ENCODE assay signal across 9 mouse cellular contexts in genomic region chr8:87662307-87662771, GRCm38 (mm10).
DNase-seq lines count a peak whose midpoint lies in the region; ATAC-seq and TF ChIP-seq lines count a peak whose summit lies in the region.
"Had no signal": no experiment of that assay in that cellular context is flagged by ENCODE, and none has a peak within 500 bp of the region (broad histone marks: within the 10 kb centered on the region; RNA-seq: fewer than 3 reads in every experiment).

No protein-coding gene starts in this region.

- no peak for DNase-seq in kidney, postnatal 0 days (ENCODE audit: low spot score)
- DNase-seq in kidney, adult 18-20 months: no peak
- peak; percentile 57 to 59 for DNase-seq in cerebellum, postnatal 25 days
- DNase-seq in heart, postnatal 10 days: peak; percentile 29 to 37
- DNase-seq in frontal cortex, adult 2 months (ENCODE audit: extremely low spot score in 1 of 2, low spot score in 1 of 2): no peak
- DNase-seq in layer of hippocampus, adult 18-20 months (ENCODE audit: low spot score in 2 of 2): no peak
- no peak for DNase-seq in left cerebral cortex, postnatal 36 days (ENCODE audit: low spot score in 2 of 2)

- peak overlapping the region; percentile 58 for H3K4me2 ChIP-seq in kidney, postnatal 0 days (ENCODE audit: low read length)
- peak overlapping the region; percentile 58 for H3K4me2 ChIP-seq in midbrain, embryonic 12.5 days (replicated peaks)

- H3K27me3 ChIP-seq in kidney, postnatal 0 days (ENCODE audit: insufficient read depth, low read length): peaks cover 8% of the 10 kb centered on the region; the same call in 1 of the 2 replicates
- peaks cover 34% of the 10 kb centered on the region for H3K27me3 ChIP-seq in midbrain, embryonic 12.5 days

- TF ChIP-seq CTCF in kidney, postnatal 0 days (IDR thresholded peaks at IDR 0.05; ENCODE audit: low read depth): no peak

- H3K9ac ChIP-seq in kidney, postnatal 0 days (ENCODE audit: low read depth, low read length): no peak overlapping the region
- H3K9ac ChIP-seq in midbrain, embryonic 12.5 days (replicated peaks): peak overlapping the region; percentile 51

- no peaks in the 10 kb centered on the region for H3K36me3 ChIP-seq in kidney, postnatal 0 days (ENCODE audit: insufficient read depth, low read length)
- H3K36me3 ChIP-seq in midbrain, embryonic 12.5 days: no peaks in the 10 kb centered on the region

- ATAC-seq in kidney, postnatal 0 days (replicated peaks; ENCODE audit: low FRiP score, low read depth): no peak
- no peak for ATAC-seq in midbrain, embryonic 12.5 days (ENCODE audit: low FRiP score, low read depth)
- ATAC-seq: Patski had no signal

- WGBS in kidney, postnatal 0 days: 22% methylated on average over 27 of the region's 27 CpGs
- 3% methylated on average over 27 of the region's 27 CpGs for WGBS in midbrain, embryonic 12.5 days

- peaks cover 21% of the 10 kb centered on the region for H3K4me1 ChIP-seq in kidney, postnatal 0 days (replicated peaks; ENCODE audit: insufficient read depth, low read length)
- H3K4me1 ChIP-seq in midbrain, embryonic 12.5 days: peaks cover 52% of the 10 kb centered on the region

- no peak overlapping the region for H3K27ac ChIP-seq in kidney, postnatal 0 days
- H3K27ac ChIP-seq in midbrain, embryonic 12.5 days (replicated peaks): peak overlapping the region; percentile 82

- peak overlapping the region; percentile 25 for H3K4me3 ChIP-seq in kidney, postnatal 0 days (replicated peaks; ENCODE audit: low read depth, low read length)
- H3K4me3 ChIP-seq in midbrain, embryonic 12.5 days: peak overlapping the region; percentile 26

- no peaks in the 10 kb centered on the region for H3K9me3 ChIP-seq in kidney, postnatal 0 days (replicated peaks; ENCODE audit: low read length)
- no peaks in the 10 kb centered on the region for H3K9me3 ChIP-seq in midbrain, embryonic 12.5 days

- intact Hi-C loops in heart, postnatal 10 days (cut with DNase I): loop anchor here (2.0 to 5.0 kb wide), 3 partner anchors 85 to 360 kb away; no protein-coding TSS in a partner anchor
- intact Hi-C loops in left cerebral cortex, postnatal 36 days (cut with DNase I): no loop called here

Comparison
In these comparisons a context has a peak if more than half of its experiments do, and no peak if none do; other contexts are left out.
1. DNase-seq: peak in cerebellum, postnatal 25 days (2 of 2) and heart, postnatal 10 days (2 of 2); none in kidney, postnatal 0 days (single experiment), kidney, adult 18-20 months (single experiment), frontal cortex, adult 2 months (0 of 2), layer of hippocampus, adult 18-20 months (0 of 2) and left cerebral cortex, postnatal 36 days (0 of 2).